7 mouse cellular contexts compared by ENCODE assay signal in the genomic region with DNA sequence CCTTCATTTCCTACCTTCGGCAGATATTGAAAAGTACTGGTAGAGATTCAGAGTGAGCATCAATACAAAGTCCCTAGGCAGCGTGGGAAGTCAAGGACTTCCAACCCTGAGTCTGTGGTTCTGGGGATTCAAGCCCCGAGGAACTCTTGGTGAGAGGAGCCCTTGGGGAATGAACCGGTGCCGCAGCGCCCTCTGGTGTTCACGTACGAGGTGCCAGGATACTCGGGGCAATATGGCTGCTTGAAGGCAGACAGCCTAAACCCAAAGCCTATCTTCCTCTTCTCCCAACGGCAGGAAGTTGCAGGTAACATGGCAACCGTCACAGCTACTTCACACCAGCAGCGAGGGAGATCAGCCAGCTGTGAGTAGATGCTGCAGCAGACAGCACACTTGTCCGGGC.
DNase-seq lines count a peak whose midpoint lies in the region; ATAC-seq and TF ChIP-seq lines count a peak whose summit lies in the region.

No protein-coding gene starts in this region.

- peak; percentile 85 for DNase-seq in adrenal gland, postnatal 14 days
- peak; percentile 61 to 66 for DNase-seq in gastrocnemius, postnatal 4 days (ENCODE audit: low spot score in 2 of 2)
- DNase-seq in kidney, adult 11 months, result peak; percentile 15
- DNase-seq in left cerebral cortex, postnatal 36 days (ENCODE audit: low spot score in 2 of 2), result peak; percentile 80 to 81

- H3K36me3 ChIP-seq in midbrain, embryonic 13.5 days, result no peaks in the 10 kb centered on the region
- H3K36me3 ChIP-seq in stomach, embryonic 16.5 days (ENCODE audit: control insufficient read depth, insufficient read depth, low read length), result no peaks in the 10 kb centered on the region

- ATAC-seq in midbrain, embryonic 13.5 days, result 0 out of 2 replicates have a peak, but pooled peaks have one; percentile 40
- ATAC-seq in stomach, embryonic 16.5 days (ENCODE audit: insufficient read depth, low FRiP score), result no peak

- peak overlapping the region; percentile 32; the same call in 1 of the 2 replicates for H3K9ac ChIP-seq in midbrain, embryonic 13.5 days (replicated peaks)
- 0 out of 2 replicates have a peak overlapping the region, but pooled peaks have one; percentile 8 for H3K9ac ChIP-seq in stomach, embryonic 16.5 days (ENCODE audit: low read length)

- H3K27me3 ChIP-seq in midbrain, embryonic 13.5 days, result peaks cover 73% of the 10 kb centered on the region
- H3K27me3 ChIP-seq in stomach, embryonic 16.5 days (ENCODE audit: control insufficient read depth, insufficient read depth, low read length), result no peaks in the 10 kb centered on the region

- WGBS in midbrain, embryonic 13.5 days, result 8% methylated on average over 13 of the region's 13 CpGs
- WGBS in stomach, embryonic 16.5 days, result 6% methylated on average over 13 of the region's 13 CpGs

- H3K9me3 ChIP-seq in midbrain, embryonic 13.5 days, result no peaks in the 10 kb centered on the region
- H3K9me3 ChIP-seq in stomach, embryonic 16.5 days (replicated peaks; ENCODE audit: control insufficient read depth, low read length), result no peaks in the 10 kb centered on the region

- no peak overlapping the region for H3K27ac ChIP-seq in cortical plate, adult 2 months (ENCODE audit: insufficient read depth, low read length)
- H3K27ac ChIP-seq in midbrain, embryonic 13.5 days, result no peak overlapping the region
- H3K27ac ChIP-seq in stomach, embryonic 16.5 days (ENCODE audit: low read length), result no peak overlapping the region

- no peaks in the 10 kb centered on the region for H3K4me1 ChIP-seq in cortical plate, adult 2 months (ENCODE audit: control insufficient read depth, insufficient read depth, low read length)
- H3K4me1 ChIP-seq in midbrain, embryonic 13.5 days (replicated peaks), result peaks cover 11% of the 10 kb centered on the region
- no peaks in the 10 kb centered on the region for H3K4me1 ChIP-seq in stomach, embryonic 16.5 days (ENCODE audit: control insufficient read depth, insufficient read depth, low read length)

- intact Hi-C loops in left cerebral cortex, postnatal 36 days (cut with DNase I), result loop anchor here (1.0 to 5.0 kb wide), 3 partner anchors 74 to 246 kb away; no protein-coding TSS in a partner anchor

- peak overlapping the region; percentile 28; the same call in 1 of the 2 replicates for H3K4me2 ChIP-seq in midbrain, embryonic 13.5 days (replicated peaks)
- H3K4me2 ChIP-seq in stomach, embryonic 16.5 days (ENCODE audit: low read depth, low read length), result peak overlapping the region; percentile 16; the same call in 1 of the 2 replicates

- no peak for TF ChIP-seq POLR2A in cortical plate, adult 2 months (IDR thresholded peaks at IDR 0.05; ENCODE audit: extremely low read depth, insufficient read depth, low read length)

- TF ChIP-seq CTCF in cortical plate, adult 2 months (IDR thresholded peaks at IDR 0.05; ENCODE audit: extremely low read depth, insufficient read depth, low read length), result peak; percentile 82

- H3K4me3 ChIP-seq in cortical plate, adult 2 months (ENCODE audit: insufficient read depth, low read length), result no peak overlapping the region
- H3K4me3 ChIP-seq in midbrain, embryonic 13.5 days (replicated peaks), result no peak overlapping the region
- H3K4me3 ChIP-seq in stomach, embryonic 16.5 days (replicated peaks; ENCODE audit: low read length), result no peak overlapping the region

Comparison
In these comparisons a context has a peak if more than half of its experiments do, and no peak if none do; other contexts are left out.
1. DNase-seq: peak in every context shown above with its lines; median percentile 85 in adrenal gland, postnatal 14 days; 80 in left cerebral cortex, postnatal 36 days; 64 in gastrocnemius, postnatal 4 days; 15 in kidney, adult 11 months.